Mouse (Mus musculus) hindbrain, embryonic 16.5 days (tissue): ENCODE data around the gene Pcsk6. TPM values are rescaled to one million over a fixed set of nuclear protein-coding genes. Genes with fewer than 3 reads are reported as not detected.

Experiments used
- ATAC-seq: fragments of 200-750 bp; cut with Nextera tagmentation; 2 replicates; pipeline ENCODE4 v1.8.0; 2017; ENCODE audit warnings: moderate TSS enrichment, moderate library complexity
- H3K27ac ChIP-seq: fragments of 300-500 bp; sonication (generic); 2 replicates; pipeline ENCODE4 v1.5.1; 2014; ENCODE audit warnings: low read depth, mild to moderate bottlenecking, control low read depth, low read length, moderate library complexity
- H3K27me3 ChIP-seq: fragments of 300-500 bp; sonication (generic); replicated peaks from 2 replicates; pipeline ENCODE4 v1.6.1; 2014; ENCODE audit warnings: low read length; ENCODE audit not compliant: control insufficient read depth, insufficient read depth
- H3K36me3 ChIP-seq: fragments of 300-500 bp; sonication (generic); 2 replicates; pipeline ENCODE4 v1.6.1; 2014; ENCODE audit warnings: mild to moderate bottlenecking, low read length, moderate library complexity, mixed read lengths; ENCODE audit not compliant: control insufficient read depth, insufficient read depth
- H3K4me1 ChIP-seq: fragments of 300-500 bp; sonication (generic); 2 replicates; pipeline ENCODE4 v1.6.1; 2014; ENCODE audit warnings: low read depth, low read length; ENCODE audit not compliant: control insufficient read depth, insufficient read depth
- H3K4me2 ChIP-seq: fragments of 300-500 bp; sonication (generic); 2 replicates; pipeline ENCODE4 v1.6.1; 2014; ENCODE audit warnings: mild to moderate bottlenecking, low read length, control low read depth, moderate library complexity
- H3K4me3 ChIP-seq: fragments of 300-500 bp; sonication (generic); 2 replicates; pipeline ENCODE4 v1.5.1; 2014; ENCODE audit warnings: mild to moderate bottlenecking, low read length, control low read depth, moderate library complexity
- H3K9ac ChIP-seq: fragments of 300-500 bp; sonication (generic); 2 replicates; pipeline ENCODE4 v1.6.1; 2014; ENCODE audit warnings: low read depth, mild to moderate bottlenecking, control low read depth, low read length, moderate library complexity
- H3K9me3 ChIP-seq: fragments of 300-500 bp; sonication (generic); 2 replicates; pipeline ENCODE4 v1.6.1; 2014; ENCODE audit warnings: mild to moderate bottlenecking, low read length, moderate library complexity; ENCODE audit not compliant: control insufficient read depth
- WGBS: fragments of 180-500 bp; shearing (Covaris S2); extraction: QIAGEN DNeasy Blood & Tissue Kit; methylation state at CpG from one replicate; pipeline ENCODE4 v1.1.7; 2014; 5-methylcytosine and 5-hydroxymethylcytosine counted together
- polyA plus RNA-seq: library from polyadenylated mRNA; unstranded; fragments of >200 nt; fragmentation: Nextera tagmentation; extraction: Ambion mirVana; gene quantifications from 2 replicates; pipeline ENCODE4 v1.2.1, GENCODE M21; 2015

Gene Pcsk6
- polyA plus RNA-seq, 1 experiment from 2014 or later: 1.4 TPM

- no peak overlapping the region for H3K27ac ChIP-seq
- no peaks in the 10 kb centered on the region for H3K4me1 ChIP-seq
- H3K4me2 ChIP-seq: no peak overlapping the region
- no peaks in the 10 kb centered on the region for H3K27me3 ChIP-seq
- no peak overlapping the region for H3K4me3 ChIP-seq
- WGBS: 88% methylated on average over 10 of the region's 10 CpGs
- ATAC-seq: no peak
- no peaks in the 10 kb centered on the region for H3K36me3 ChIP-seq
- H3K9me3 ChIP-seq: no peaks in the 10 kb centered on the region
- H3K9ac ChIP-seq: no peak overlapping the region
Measured at GRCm38 (mm10) chr7:65971301-65971700, 109.8 kb downstream of the Pcsk6 start.

GRCm38 (mm10) chr7:65977286-65977685 lies 115.8 kb downstream of the Pcsk6 start:
- Histone ChIP-seq H3K9me3 (no peaks in the 10 kb centered on the region), H3K4me3 (no peak overlapping the region), H3K36me3 (no peaks in the 10 kb centered on the region), H3K27me3 (no peaks in the 10 kb centered on the region), H3K4me1 (no peaks in the 10 kb centered on the region), H3K9ac (no peak overlapping the region), H3K27ac (no peak overlapping the region), H3K4me2 (no peak overlapping the region)
- WGBS: 69% methylated on average over 5 of the region's 5 CpGs
- ATAC-seq: no peak

GRCm38 (mm10) chr7:65977977-65978376 lies 116.4 kb downstream of the Pcsk6 start:
- Histone ChIP-seq H3K9me3 (no peaks in the 10 kb centered on the region), H3K36me3 (no peaks in the 10 kb centered on the region), H3K4me1 (no peaks in the 10 kb centered on the region), H3K4me3 (no peak overlapping the region), H3K27ac (no peak overlapping the region), H3K4me2 (no peak overlapping the region), H3K27me3 (no peaks in the 10 kb centered on the region), H3K9ac (no peak overlapping the region)
- 92% methylated on average over 11 of the region's 11 CpGs for WGBS
- ATAC-seq: no peak

GRCm38 (mm10) chr7:65978996-65979823 lies 117.7 kb downstream of the Pcsk6 start:
- WGBS: 81% methylated on average over 11 of the region's 11 CpGs
- Histone ChIP-seq H3K4me2 (no peak overlapping the region), H3K4me1 (no peaks in the 10 kb centered on the region), H3K4me3 (no peak overlapping the region), H3K9ac (no peak overlapping the region), H3K27me3 (no peaks in the 10 kb centered on the region), H3K27ac (no peak overlapping the region), H3K36me3 (no peaks in the 10 kb centered on the region), H3K9me3 (no peaks in the 10 kb centered on the region)
- ATAC-seq: no peak

- H3K4me3 ChIP-seq: no peak overlapping the region
- H3K4me2 ChIP-seq: no peak overlapping the region
- ATAC-seq: no peak
- H3K9ac ChIP-seq: no peak overlapping the region
- no peaks in the 10 kb centered on the region for H3K9me3 ChIP-seq
- H3K27ac ChIP-seq: no peak overlapping the region
- 91% methylated on average over 9 of the region's 9 CpGs for WGBS
- H3K36me3 ChIP-seq: no peaks in the 10 kb centered on the region
- no peaks in the 10 kb centered on the region for H3K4me1 ChIP-seq
- H3K27me3 ChIP-seq: no peaks in the 10 kb centered on the region
Measured at GRCm38 (mm10) chr7:65980000-65980399, 118.5 kb downstream of the Pcsk6 start.

- Histone ChIP-seq H3K27ac (no peak overlapping the region), H3K27me3 (no peaks in the 10 kb centered on the region), H3K4me3 (no peak overlapping the region), H3K9ac (no peak overlapping the region), H3K36me3 (no peaks in the 10 kb centered on the region), H3K4me2 (no peak overlapping the region), H3K9me3 (no peaks in the 10 kb centered on the region), H3K4me1 (no peaks in the 10 kb centered on the region)
- WGBS: 56% methylated on average over 3 of the region's 3 CpGs
- no peak for ATAC-seq
Measured at GRCm38 (mm10) chr7:65982057-65982456, 120.5 kb downstream of the Pcsk6 start.

- Histone ChIP-seq H3K9me3 (0 out of 2 replicates have a peak, but pooled peaks cover 2% of the 10 kb centered on the region), H3K4me2 (no peak overlapping the region), H3K9ac (no peak overlapping the region), H3K4me3 (no peak overlapping the region), H3K27ac (no peak overlapping the region), H3K4me1 (no peaks in the 10 kb centered on the region), H3K36me3 (no peaks in the 10 kb centered on the region), H3K27me3 (no peaks in the 10 kb centered on the region)
- 85% methylated on average over 4 of the region's 4 CpGs for WGBS
- ATAC-seq: no peak
Measured at GRCm38 (mm10) chr7:65988249-65988648, 126.7 kb downstream of the Pcsk6 start.

- no peak overlapping the region for H3K4me3 ChIP-seq
- H3K27ac ChIP-seq: no peak overlapping the region
- no peak overlapping the region for H3K9ac ChIP-seq
- H3K4me2 ChIP-seq: no peak overlapping the region
- no peak for ATAC-seq
- H3K27me3 ChIP-seq: no peaks in the 10 kb centered on the region
- 0 out of 2 replicates have a peak, but pooled peaks cover 2% of the 10 kb centered on the region for H3K9me3 ChIP-seq
- H3K4me1 ChIP-seq: no peaks in the 10 kb centered on the region
- 93% methylated on average over 5 of the region's 5 CpGs for WGBS
- no peaks in the 10 kb centered on the region for H3K36me3 ChIP-seq
Measured at GRCm38 (mm10) chr7:65988709-65989108, 127.2 kb downstream of the Pcsk6 start.

GRCm38 (mm10) chr7:65992329-65992728 lies 130.8 kb downstream of the Pcsk6 start:
- no peaks in the 10 kb centered on the region for H3K36me3 ChIP-seq
- 85% methylated on average over 6 of the region's 6 CpGs for WGBS
- H3K27me3 ChIP-seq: no peaks in the 10 kb centered on the region
- H3K4me2 ChIP-seq: no peak overlapping the region
- ATAC-seq: no peak
- H3K4me1 ChIP-seq: no peaks in the 10 kb centered on the region
- H3K9ac ChIP-seq: no peak overlapping the region
- no peak overlapping the region for H3K4me3 ChIP-seq
- H3K27ac ChIP-seq: no peak overlapping the region
- 0 out of 2 replicates have a peak, but pooled peaks cover 2% of the 10 kb centered on the region for H3K9me3 ChIP-seq
